Mouse (Mus musculus) olfactory bulb, adult 2 months (tissue): ENCODE results near the gene Creb3. TPM values are rescaled to one million over a fixed set of nuclear protein-coding genes. Genes with fewer than 3 reads are reported as not detected.

ENCODE experiments used
- H3K27ac ChIP-seq: fragments of 200-500 bp; 2 replicates; pipeline ENCODE4 v1.5.1; 2012; ENCODE audit warnings: low read depth, low read length; ENCODE audit not compliant: insufficient read depth
- H3K4me1 ChIP-seq: fragments of 200-500 bp; 2 replicates; pipeline ENCODE4 v1.6.1; 2012; ENCODE audit warnings: low read length; ENCODE audit not compliant: control insufficient read depth, insufficient read depth
- H3K4me3 ChIP-seq: fragments of 200-500 bp; 2 replicates; pipeline ENCODE4 v1.5.1; 2012; ENCODE audit warnings: mild to moderate bottlenecking, low read depth, low read length, moderate library complexity; ENCODE audit not compliant: insufficient read depth
- CTCF ChIP-seq: fragments of 200-500 bp; IDR thresholded peaks from 2 replicates; pipeline ENCODE4 v1.5.1; 2012; ENCODE audit warnings: low read depth, mild to moderate bottlenecking, low read length, moderate library complexity; ENCODE audit not compliant: insufficient read depth
- POLR2A ChIP-seq: fragments of 200-500 bp; IDR thresholded peaks from 2 replicates; pipeline ENCODE4 v1.6.1; 2012; ENCODE audit warnings: mild to moderate bottlenecking, low read depth, low read length, moderate library complexity; ENCODE audit not compliant: insufficient read depth
- WGBS: fragments of 180-500 bp; shearing (Covaris S2); methylation state at CpG from one replicate; pipeline ENCODE4 v1.1.7; 2018; 5-methylcytosine and 5-hydroxymethylcytosine counted together
- polyA plus RNA-seq: library from polyadenylated mRNA; stranded (reverse); fragments of >200 nt; gene quantifications from 2 replicates; pipeline ENCODE4 v1.2.4, GENCODE M21; 2012; ENCODE audit warnings: low replicate concordance; ENCODE audit not compliant: missing spikeins, insufficient read depth, insufficient read length

The Creb3 gene
- polyA plus RNA-seq, 1 experiment: not detected

GRCm38 (mm10) chr4:43528487-43528886 lies 33.6 kb upstream of the Creb3 start:
- Histone ChIP-seq H3K4me1 (peaks cover 5% of the 10 kb centered on the region), H3K27ac (no peak overlapping the region), H3K4me3 (no peak overlapping the region)
- 82% methylated on average over 9 of the region's 9 CpGs for WGBS
- TF ChIP-seq POLR2A (no peak), CTCF (no peak)

GRCm38 (mm10) chr4:43530081-43530501 lies 32.0 kb upstream of the Creb3 start:
- no peak overlapping the region for H3K27ac ChIP-seq
- TF ChIP-seq CTCF (no peak), POLR2A (no peak)
- H3K4me1 ChIP-seq: no peaks in the 10 kb centered on the region
- no peak overlapping the region for H3K4me3 ChIP-seq
- 81% methylated on average over 8 of the region's 8 CpGs for WGBS

GRCm38 (mm10) chr4:43530581-43530980 lies 31.6 kb upstream of the Creb3 start:
- TF ChIP-seq CTCF (no peak), POLR2A (no peak)
- WGBS: 20% methylated on average over 7 of the region's 7 CpGs
- Histone ChIP-seq H3K27ac (no peak overlapping the region), H3K4me1 (no peaks in the 10 kb centered on the region), H3K4me3 (no peak overlapping the region)

GRCm38 (mm10) chr4:43533270-43533669 lies 28.9 kb upstream of the Creb3 start:
- no peak overlapping the region for H3K27ac ChIP-seq
- no peak overlapping the region for H3K4me3 ChIP-seq
- no peaks in the 10 kb centered on the region for H3K4me1 ChIP-seq
- TF ChIP-seq CTCF (no peak), POLR2A (no peak)
- WGBS: 85% methylated on average over 9 of the region's 9 CpGs

- Histone ChIP-seq H3K4me1 (no peaks in the 10 kb centered on the region), H3K27ac (no peak overlapping the region), H3K4me3 (no peak overlapping the region)
- TF ChIP-seq POLR2A: no peak
- 97% methylated on average over 8 of the region's 8 CpGs for WGBS
These were observed 26.5 kb upstream of the Creb3 start for GRCm38 (mm10) chr4:43535628-43536027.

GRCm38 (mm10) chr4:43536031-43536430 lies 26.1 kb upstream of the Creb3 start:
- H3K4me3 ChIP-seq: no peak overlapping the region
- WGBS: 90% methylated on average over 9 of the region's 9 CpGs
- no peak for TF ChIP-seq CTCF
- TF ChIP-seq POLR2A: no peak
- H3K27ac ChIP-seq: no peak overlapping the region
- no peaks in the 10 kb centered on the region for H3K4me1 ChIP-seq

GRCm38 (mm10) chr4:43542044-43542443 lies 20.1 kb upstream of the Creb3 start:
- TF ChIP-seq POLR2A (no peak), CTCF (no peak)
- 77% methylated on average over 3 of the region's 3 CpGs for WGBS

GRCm38 (mm10) chr4:43546375-43547047 lies 15.6 kb upstream of the Creb3 start:
- no peak overlapping the region for H3K27ac ChIP-seq
- TF ChIP-seq CTCF: no peak
- no peak for TF ChIP-seq POLR2A

More at GRCm38 (mm10) chr4:43542044-43542443, 20.1 kb upstream of the Creb3 start:
- no peaks in the 10 kb centered on the region for H3K4me1 ChIP-seq
- H3K27ac ChIP-seq: no peak overlapping the region
- H3K4me3 ChIP-seq: no peak overlapping the region

GRCm38 (mm10) chr4:43547160-43547559 lies 15.0 kb upstream of the Creb3 start:
- H3K4me3 ChIP-seq: no peak overlapping the region
- H3K4me1 ChIP-seq: no peaks in the 10 kb centered on the region
- no peak overlapping the region for H3K27ac ChIP-seq
- whole genome bisulfite sequencing: 93% methylated on average over 8 of the region's 8 CpGs
- TF ChIP-seq CTCF: no peak
- no peak for TF ChIP-seq POLR2A

More at GRCm38 (mm10) chr4:43546375-43547047, 15.6 kb upstream of the Creb3 start:
- 84% methylated on average over 12 of the region's 12 CpGs for WGBS
- H3K4me3 ChIP-seq: no peak overlapping the region
- no peaks in the 10 kb centered on the region for H3K4me1 ChIP-seq
